Mouse (Mus musculus): ENCODE measurements at regions not wholly inside any gene's neighbourhood (a gene's known extent, or its start where the extent isn't known, plus 50 kb on each side); places are given as distances from the start of the nearest gene placed in this dataset.

DNA sequence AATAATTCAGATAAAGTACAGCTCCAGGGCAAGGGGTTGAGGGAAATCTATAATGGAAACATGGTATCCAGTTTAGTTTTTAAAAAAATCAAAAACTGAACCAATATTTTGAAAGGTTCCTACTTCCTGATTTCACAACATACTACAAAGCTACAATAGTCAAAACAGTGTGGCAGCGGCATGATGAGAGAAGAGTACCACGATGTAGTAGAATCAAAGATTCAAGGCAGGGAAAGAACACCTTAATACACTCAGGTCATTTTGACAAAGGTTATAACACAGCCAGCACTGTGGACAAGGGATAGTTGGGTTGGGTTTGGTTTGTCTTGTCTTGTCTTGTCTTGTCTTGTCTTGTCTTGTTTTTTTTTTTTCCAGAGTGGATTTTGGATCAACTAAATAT is 274.4 kb downstream of the Nr2f2 start:
- no peaks in the 10 kb centered on the region for H3K27me3 ChIP-seq (ENCODE audit: control insufficient read depth, insufficient read depth, low read length)
- H3K4me3 ChIP-seq (ENCODE audit: low read depth, low read length): no peak overlapping the region
- H3K9ac ChIP-seq (ENCODE audit: low read depth, low read length): no peak overlapping the region
- no peak overlapping the region for H3K4me2 ChIP-seq (replicated peaks; ENCODE audit: low read depth, low read length)
- no peak for DNase-seq (ENCODE audit: low spot score)
- H3K27ac ChIP-seq (ENCODE audit: low read depth, low read length): no peak overlapping the region
- 96% methylated on average over 2 of the region's 2 CpGs for WGBS
- no peaks in the 10 kb centered on the region for H3K36me3 ChIP-seq (ENCODE audit: control insufficient read depth, insufficient read depth, low read length)
- no peak for ATAC-seq (ENCODE audit: low FRiP score)
- H3K4me1 ChIP-seq (replicated peaks; ENCODE audit: control insufficient read depth, insufficient read depth, low read length): no peaks in the 10 kb centered on the region
- H3K9me3 ChIP-seq (ENCODE audit: control insufficient read depth, low read length): no peaks in the 10 kb centered on the region

DNA sequence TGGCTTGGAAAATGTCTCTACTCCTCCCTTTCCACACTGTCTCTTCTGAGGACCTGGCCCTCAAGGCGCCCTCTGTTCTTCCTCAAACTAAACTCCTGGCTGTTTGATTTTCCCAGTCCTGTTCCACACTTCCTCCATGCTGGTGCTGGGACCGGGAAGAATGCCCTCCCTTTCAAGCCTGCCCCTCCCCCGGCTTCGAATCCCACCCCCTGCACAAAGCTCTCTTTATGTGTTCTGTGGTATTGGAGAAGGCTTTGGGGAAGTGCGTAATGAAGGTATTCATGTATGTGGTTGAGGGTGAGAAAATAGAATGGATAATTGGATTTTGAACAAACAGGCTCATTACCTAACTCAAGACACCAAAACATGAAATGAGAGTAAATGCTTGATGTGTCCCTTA is 277.4 kb downstream of the Nr2f2 start:
- DNase-seq (ENCODE audit: low spot score): no peak
- 40% methylated on average over 5 of the region's 5 CpGs for WGBS
- H3K9me3 ChIP-seq (ENCODE audit: control insufficient read depth, low read length): no peaks in the 10 kb centered on the region
- no peaks in the 10 kb centered on the region for H3K36me3 ChIP-seq (ENCODE audit: control insufficient read depth, insufficient read depth, low read length)
- H3K4me2 ChIP-seq (replicated peaks; ENCODE audit: low read depth, low read length): no peak overlapping the region
- H3K27me3 ChIP-seq (ENCODE audit: control insufficient read depth, insufficient read depth, low read length): no peaks in the 10 kb centered on the region
- H3K4me1 ChIP-seq (replicated peaks; ENCODE audit: control insufficient read depth, insufficient read depth, low read length): no peaks in the 10 kb centered on the region
- no peak for ATAC-seq (ENCODE audit: low FRiP score)
- H3K9ac ChIP-seq (ENCODE audit: low read depth, low read length): no peak overlapping the region
- H3K4me3 ChIP-seq (ENCODE audit: low read depth, low read length): no peak overlapping the region
- no peak overlapping the region for H3K27ac ChIP-seq (ENCODE audit: low read depth, low read length)

DNA sequence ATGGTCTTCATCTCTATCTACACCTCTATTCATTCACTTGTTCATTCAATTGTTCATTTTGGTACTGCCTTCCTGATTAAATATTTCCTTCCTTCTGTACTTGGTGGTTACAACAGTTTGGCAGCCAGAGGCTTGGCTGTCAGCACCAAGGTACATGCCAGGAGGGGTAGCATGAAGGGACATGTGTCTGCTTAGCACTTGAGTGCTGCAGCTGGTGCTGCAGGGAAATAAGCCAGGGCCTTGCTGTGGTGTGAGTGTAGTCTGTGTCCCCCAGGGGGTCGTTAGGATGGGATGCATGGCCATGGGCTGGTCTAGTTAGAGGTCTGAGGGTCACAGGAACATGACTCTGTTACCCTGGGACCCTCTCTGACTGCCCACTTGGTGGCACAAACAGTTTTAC is 296.9 kb downstream of the Nr2f2 start:
- Histone ChIP-seq H3K27ac (ENCODE audit: low read depth, low read length) (no peak overlapping the region), H3K4me3 (ENCODE audit: low read depth, low read length) (no peak overlapping the region), H3K4me1 (replicated peaks; ENCODE audit: control insufficient read depth, insufficient read depth, low read length) (peaks cover 2% of the 10 kb centered on the region; the same call in 1 of the 2 replicates), H3K9me3 (ENCODE audit: control insufficient read depth, low read length) (no peaks in the 10 kb centered on the region), H3K27me3 (ENCODE audit: control insufficient read depth, insufficient read depth, low read length) (no peaks in the 10 kb centered on the region), H3K9ac (ENCODE audit: low read depth, low read length) (no peak overlapping the region), H3K4me2 (replicated peaks; ENCODE audit: low read depth, low read length) (no peak overlapping the region), H3K36me3 (ENCODE audit: control insufficient read depth, insufficient read depth, low read length) (no peaks in the 10 kb centered on the region)
- no peak for DNase-seq (ENCODE audit: low spot score)
- ATAC-seq (ENCODE audit: low FRiP score): no peak
- 42% methylated on average over 1 of the region's 1 CpGs for WGBS

DNA sequence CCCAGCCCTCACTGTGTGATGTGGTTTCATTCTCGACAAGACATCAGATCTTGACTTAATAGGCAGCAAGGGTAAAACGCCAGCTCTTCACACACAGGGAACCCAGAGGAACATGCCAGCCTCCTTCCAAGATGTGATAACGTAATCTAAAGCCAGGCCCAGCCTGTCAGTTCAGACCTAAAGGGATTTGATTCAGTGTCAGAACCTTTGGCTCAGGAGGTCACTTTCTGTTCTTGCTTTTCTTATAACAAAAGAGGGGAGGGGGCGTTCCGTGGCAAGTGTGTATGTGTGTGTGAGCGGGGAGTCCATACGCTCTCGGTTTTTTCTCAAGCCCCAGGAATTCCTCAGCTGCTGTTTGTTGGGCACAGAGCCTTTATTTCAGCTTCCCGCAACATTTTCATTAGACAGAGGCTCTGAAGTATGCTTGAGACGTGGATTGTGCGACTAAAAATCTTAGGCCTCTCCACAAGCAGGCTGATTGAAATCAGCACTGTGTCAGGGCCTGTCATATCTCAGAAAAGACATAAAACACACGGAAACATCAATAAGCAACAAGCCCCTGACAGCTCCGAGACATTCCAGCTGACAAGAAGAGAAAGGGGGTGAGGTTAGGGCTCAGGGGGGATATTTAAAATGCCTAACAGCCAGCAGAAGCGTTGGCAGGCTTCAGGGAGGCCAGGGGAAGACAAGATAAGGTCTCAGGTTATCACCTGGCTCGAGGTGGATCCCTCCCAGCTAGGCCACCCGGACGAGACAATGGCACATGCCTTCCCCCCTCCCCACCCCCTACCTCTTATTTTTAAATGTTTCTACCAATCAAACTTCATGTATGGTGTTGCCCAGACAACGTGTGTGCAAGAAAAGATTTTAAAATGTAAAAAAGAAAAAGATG is 298.5 kb downstream of the Nr2f2 start:
- Histone ChIP-seq H3K4me3 (ENCODE audit: low read depth, low read length) (no peak overlapping the region), H3K27ac (ENCODE audit: low read depth, low read length) (peak overlapping the region; percentile 24), H3K4me2 (replicated peaks; ENCODE audit: low read depth, low read length) (0 out of 2 replicates have a peak overlapping the region, but pooled peaks have one; percentile 9), H3K4me1 (replicated peaks; ENCODE audit: control insufficient read depth, insufficient read depth, low read length) (peaks cover 2% of the 10 kb centered on the region; the same call in 1 of the 2 replicates), H3K27me3 (ENCODE audit: control insufficient read depth, insufficient read depth, low read length) (no peaks in the 10 kb centered on the region), H3K36me3 (ENCODE audit: control insufficient read depth, insufficient read depth, low read length) (no peaks in the 10 kb centered on the region), H3K9ac (ENCODE audit: low read depth, low read length) (no peak overlapping the region; the same call in 1 of the 2 replicates), H3K9me3 (ENCODE audit: control insufficient read depth, low read length) (no peaks in the 10 kb centered on the region)
- ATAC-seq (ENCODE audit: low FRiP score) (peak; percentile 79), DNase-seq (ENCODE audit: low spot score) (peak; percentile 67)
- WGBS: 16% methylated on average over 18 of the region's 18 CpGs

DNA sequence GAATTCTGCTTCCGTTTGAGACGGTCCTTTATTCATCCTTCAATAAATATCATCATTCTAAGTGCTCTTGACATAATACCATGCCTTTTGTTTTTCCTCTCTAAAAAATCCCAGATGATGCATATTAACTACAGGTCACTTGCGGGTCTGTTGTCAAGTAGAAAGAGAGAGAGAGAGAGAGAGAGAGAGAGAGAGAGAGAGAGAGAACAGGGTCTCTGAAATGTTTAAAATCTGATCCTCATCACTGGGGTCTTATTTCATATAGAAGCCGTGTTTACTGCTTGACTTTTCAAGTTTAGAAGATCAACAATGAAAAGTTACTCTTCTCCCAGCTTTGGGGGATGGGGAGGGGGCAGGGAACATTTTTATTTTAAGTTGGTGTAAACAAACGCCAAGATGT is 299.5 kb downstream of the Nr2f2 start:
- H3K4me1 ChIP-seq (replicated peaks; ENCODE audit: control insufficient read depth, insufficient read depth, low read length): peaks cover 2% of the 10 kb centered on the region; the same call in 1 of the 2 replicates
- H3K36me3 ChIP-seq (ENCODE audit: control insufficient read depth, insufficient read depth, low read length): no peaks in the 10 kb centered on the region
- no peak overlapping the region for H3K4me3 ChIP-seq (ENCODE audit: low read depth, low read length)
- H3K9me3 ChIP-seq (ENCODE audit: control insufficient read depth, low read length): no peaks in the 10 kb centered on the region
- DNase-seq (ENCODE audit: low spot score): no peak
- no peak for ATAC-seq (ENCODE audit: low FRiP score)
- no peak overlapping the region for H3K27ac ChIP-seq (ENCODE audit: low read depth, low read length)
- no peak overlapping the region for H3K4me2 ChIP-seq (replicated peaks; ENCODE audit: low read depth, low read length)
- WGBS: 59% methylated on average over 5 of the region's 5 CpGs
- H3K9ac ChIP-seq (ENCODE audit: low read depth, low read length): no peak overlapping the region
- no peaks in the 10 kb centered on the region for H3K27me3 ChIP-seq (ENCODE audit: control insufficient read depth, insufficient read depth, low read length)

DNA sequence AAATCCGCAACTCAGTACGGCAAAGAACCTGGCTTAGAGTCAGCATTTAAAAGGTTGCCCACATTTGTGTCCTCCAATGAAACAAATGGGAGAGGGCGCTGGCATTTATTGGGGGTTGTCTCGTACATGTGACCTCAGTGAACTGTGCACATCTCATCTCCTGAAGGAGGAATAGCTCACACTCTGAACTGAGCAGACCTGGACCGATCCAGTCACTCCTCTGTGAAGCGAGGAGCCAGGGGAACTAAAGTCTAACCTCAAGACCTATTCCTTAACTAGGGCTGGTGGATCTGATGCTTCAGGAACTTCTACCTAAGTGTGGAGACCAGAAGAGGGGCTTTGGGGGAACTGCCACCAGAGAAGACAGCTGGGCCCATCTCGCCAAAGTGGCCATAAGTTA is 300.1 kb downstream of the Nr2f2 start:
- Histone ChIP-seq H3K9ac (ENCODE audit: low read depth, low read length) (no peak overlapping the region), H3K27ac (ENCODE audit: low read depth, low read length) (no peak overlapping the region), H3K4me2 (replicated peaks; ENCODE audit: low read depth, low read length) (no peak overlapping the region), H3K27me3 (ENCODE audit: control insufficient read depth, insufficient read depth, low read length) (no peaks in the 10 kb centered on the region), H3K9me3 (ENCODE audit: control insufficient read depth, low read length) (no peaks in the 10 kb centered on the region), H3K4me3 (ENCODE audit: low read depth, low read length) (no peak overlapping the region), H3K36me3 (ENCODE audit: control insufficient read depth, insufficient read depth, low read length) (no peaks in the 10 kb centered on the region), H3K4me1 (replicated peaks; ENCODE audit: control insufficient read depth, insufficient read depth, low read length) (peaks cover 2% of the 10 kb centered on the region; the same call in 1 of the 2 replicates)
- ATAC-seq (ENCODE audit: low FRiP score): no peak
- 87% methylated on average over 7 of the region's 7 CpGs for WGBS
- DNase-seq (ENCODE audit: low spot score): no peak

DNA sequence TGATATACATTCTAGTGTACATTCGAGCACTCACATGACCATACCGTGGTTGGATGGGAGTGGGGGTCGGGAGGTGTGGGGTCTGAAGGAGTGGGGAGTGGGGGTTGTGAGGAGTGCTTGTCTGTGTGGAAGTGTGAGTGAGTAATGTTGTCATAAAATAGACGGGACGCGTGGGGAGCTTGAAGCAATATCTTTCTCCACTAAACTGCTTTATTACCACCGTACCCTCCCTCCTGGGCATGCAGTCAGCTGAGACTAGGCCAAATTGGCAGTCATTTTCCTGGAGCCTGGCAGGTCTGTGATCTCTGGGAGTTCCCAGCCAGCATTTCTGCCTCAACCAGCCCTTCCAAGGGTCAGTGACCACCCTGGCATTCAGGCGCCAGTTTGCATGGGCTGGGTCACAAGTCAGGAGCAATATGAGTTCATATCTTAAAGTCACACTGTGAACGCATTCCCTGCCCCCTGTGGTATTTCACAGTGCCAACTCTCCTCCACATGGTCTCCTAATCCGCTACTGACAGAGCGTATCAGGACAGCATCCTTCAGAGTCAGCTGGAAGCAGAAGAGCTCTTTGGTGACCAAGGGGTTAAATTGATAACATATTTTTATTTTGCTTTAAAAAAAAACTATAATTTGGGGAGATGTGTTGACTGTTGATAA is 300.9 kb downstream of the Nr2f2 start:
- Histone ChIP-seq H3K9ac (ENCODE audit: low read depth, low read length) (no peak overlapping the region), H3K27me3 (ENCODE audit: control insufficient read depth, insufficient read depth, low read length) (no peaks in the 10 kb centered on the region), H3K9me3 (ENCODE audit: control insufficient read depth, low read length) (no peaks in the 10 kb centered on the region), H3K4me3 (ENCODE audit: low read depth, low read length) (no peak overlapping the region), H3K4me2 (replicated peaks; ENCODE audit: low read depth, low read length) (no peak overlapping the region), H3K4me1 (replicated peaks; ENCODE audit: control insufficient read depth, insufficient read depth, low read length) (peaks cover 2% of the 10 kb centered on the region; the same call in 1 of the 2 replicates), H3K36me3 (ENCODE audit: control insufficient read depth, insufficient read depth, low read length) (no peaks in the 10 kb centered on the region), H3K27ac (ENCODE audit: low read depth, low read length) (no peak overlapping the region)
- ATAC-seq (ENCODE audit: low FRiP score): no peak
- no peak for DNase-seq (ENCODE audit: low spot score)
- WGBS: 78% methylated on average over 11 of the region's 11 CpGs

DNA sequence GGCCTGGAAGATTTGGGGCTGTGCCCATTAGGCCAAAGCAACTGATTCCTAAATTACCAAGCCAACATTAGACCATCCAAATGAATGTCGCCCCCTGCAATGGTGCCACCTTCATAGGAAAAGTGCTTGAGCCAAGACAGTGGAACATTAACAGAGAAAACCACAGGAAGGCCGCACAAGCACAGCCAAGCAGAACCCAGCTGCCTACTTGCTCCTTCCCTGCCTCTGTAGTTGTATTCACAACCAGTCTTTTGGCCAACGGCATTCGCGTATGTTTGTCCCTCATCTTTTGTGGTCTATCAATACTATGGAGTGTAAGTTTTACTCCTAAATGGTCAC is 319.2 kb downstream of the Nr2f2 start:
- H3K27ac ChIP-seq (ENCODE audit: low read depth, low read length): no peak overlapping the region
- no peaks in the 10 kb centered on the region for H3K4me1 ChIP-seq (replicated peaks; ENCODE audit: control insufficient read depth, insufficient read depth, low read length)
- no peak overlapping the region for H3K9ac ChIP-seq (ENCODE audit: low read depth, low read length)
- H3K9me3 ChIP-seq (ENCODE audit: control insufficient read depth, low read length): no peaks in the 10 kb centered on the region
- H3K4me2 ChIP-seq (replicated peaks; ENCODE audit: low read depth, low read length): no peak overlapping the region
- no peak for ATAC-seq (ENCODE audit: low FRiP score)
- H3K4me3 ChIP-seq (ENCODE audit: low read depth, low read length): no peak overlapping the region
- DNase-seq (ENCODE audit: low spot score): no peak
- no peaks in the 10 kb centered on the region for H3K36me3 ChIP-seq (ENCODE audit: control insufficient read depth, insufficient read depth, low read length)
- WGBS: 86% methylated on average over 5 of the region's 5 CpGs
- H3K27me3 ChIP-seq (ENCODE audit: control insufficient read depth, insufficient read depth, low read length): no peaks in the 10 kb centered on the region

All from hindbrain, embryonic 11.5 days (tissue).